In the genomic region with DNA sequence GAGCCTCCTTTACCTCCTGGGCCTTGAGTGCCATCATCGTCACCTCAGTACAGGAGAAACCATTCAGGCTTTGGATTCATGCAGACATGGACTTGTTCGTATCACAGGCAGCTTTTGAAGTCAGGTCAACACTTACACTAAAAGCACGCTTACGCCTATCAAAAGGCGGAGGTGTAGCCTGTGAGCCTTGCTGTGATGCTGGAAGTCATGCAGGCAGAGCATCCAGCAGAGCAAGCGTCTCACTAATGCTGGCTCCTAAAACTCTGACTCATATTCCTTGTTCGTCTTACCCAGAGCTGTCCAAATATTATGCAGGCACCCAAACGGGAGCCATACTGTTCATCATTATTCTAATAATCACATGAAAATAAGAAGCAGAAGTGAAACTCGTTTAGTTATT, we compare ENCODE assay signal across 9 mouse cellular contexts.
"Had no signal": no experiment of that assay in that cellular context is flagged by ENCODE, and none has a peak within 500 bp of the region (broad histone marks: within the 10 kb centered on the region; RNA-seq: fewer than 3 reads in every experiment).

No protein-coding gene starts in this region.

- DNase-seq: kidney, postnatal 25 days; layer of hippocampus, adult 9-11 months; layer of hippocampus, postnatal 36 days; liver, embryonic 13.5 days; liver, postnatal 0 days; lung, postnatal 14 days; retina, postnatal 1 day; right cerebral cortex, postnatal 14 days; thymus, postnatal 4 days had no signal
